Mouse (Mus musculus): ENCODE data around the gene Babam2. TPM values are rescaled to one million over a fixed set of nuclear protein-coding genes. Genes with fewer than 3 reads are reported as not detected.

Gene Babam2
- polyA plus RNA-seq, 1 experiment = 38.7 TPM

- DNase-seq = no peak
- WGBS = 83% methylated on average over 4 of the region's 4 CpGs
These were observed 373.8 kb downstream of the Babam2 start for GRCm38 (mm10) chr5:32071314-32071713.

DNA sequence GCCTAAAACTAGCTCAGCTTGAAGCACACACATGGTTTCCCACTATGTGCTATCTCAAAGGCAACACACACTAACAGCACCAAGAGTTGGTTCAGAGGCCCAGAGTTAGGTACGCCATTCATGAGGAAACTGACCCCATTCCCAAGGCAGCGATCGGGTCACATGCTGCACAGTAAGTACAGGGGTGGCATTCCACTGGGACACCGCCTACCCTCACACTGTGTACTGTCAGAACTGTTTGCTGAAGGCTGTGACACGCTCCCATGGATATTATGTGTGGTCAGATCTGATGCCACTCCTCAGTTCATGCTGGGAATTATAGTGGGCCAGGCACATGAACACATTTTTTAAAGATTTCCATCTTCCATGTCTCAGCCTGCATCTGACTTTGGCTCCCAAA, 374.3 kb downstream of the Babam2 start:
- DNase-seq = no peak
- no peaks in the 10 kb centered on the region for H3K27me3 ChIP-seq (replicated peaks; ENCODE audit: control insufficient read depth, insufficient read depth, low read length)
- no peaks in the 10 kb centered on the region for H3K36me3 ChIP-seq (ENCODE audit: control insufficient read depth, insufficient read depth, low read length)
- TF ChIP-seq CTCF (conservative IDR thresholded peaks at IDR 0.05; ENCODE audit: insufficient read depth, insufficient read length, low read depth, low read length) (no peak), POLR2A (IDR thresholded peaks at IDR 0.05; ENCODE audit: low read depth, low read length) (no peak)
- 97% methylated on average over 5 of the region's 5 CpGs for WGBS
- H3K27ac ChIP-seq (ENCODE audit: insufficient read depth, low read depth, low read length) = no peak overlapping the region
- H3K4me3 ChIP-seq (ENCODE audit: insufficient read depth, low read depth, low read length) = no peak overlapping the region
- H3K4me1 ChIP-seq (ENCODE audit: control insufficient read depth, insufficient read depth, low read length) = no peaks in the 10 kb centered on the region

More at GRCm38 (mm10) chr5:32071314-32071713, 373.8 kb downstream of the Babam2 start:
- H3K4me1 ChIP-seq (ENCODE audit: control insufficient read depth, insufficient read depth, low read length) = no peaks in the 10 kb centered on the region
- no peaks in the 10 kb centered on the region for H3K27me3 ChIP-seq (replicated peaks; ENCODE audit: control insufficient read depth, insufficient read depth, low read length)
- no peak overlapping the region for H3K27ac ChIP-seq (ENCODE audit: insufficient read depth, low read depth, low read length)
- no peak overlapping the region for H3K4me3 ChIP-seq (ENCODE audit: insufficient read depth, low read depth, low read length)
- H3K36me3 ChIP-seq (ENCODE audit: control insufficient read depth, insufficient read depth, low read length) = no peaks in the 10 kb centered on the region
- TF ChIP-seq CTCF (conservative IDR thresholded peaks at IDR 0.05; ENCODE audit: insufficient read depth, insufficient read length, low read depth, low read length) = no peak
- no peak for TF ChIP-seq POLR2A (IDR thresholded peaks at IDR 0.05; ENCODE audit: low read depth, low read length)

- Histone ChIP-seq H3K36me3 (ENCODE audit: control insufficient read depth, insufficient read depth, low read length) (no peaks in the 10 kb centered on the region), H3K27me3 (replicated peaks; ENCODE audit: control insufficient read depth, insufficient read depth, low read length) (no peaks in the 10 kb centered on the region), H3K4me3 (ENCODE audit: insufficient read depth, low read depth, low read length) (no peak overlapping the region), H3K27ac (ENCODE audit: insufficient read depth, low read depth, low read length) (no peak overlapping the region), H3K4me1 (ENCODE audit: control insufficient read depth, insufficient read depth, low read length) (no peaks in the 10 kb centered on the region)
- WGBS = 96% methylated on average over 3 of the region's 3 CpGs
- TF ChIP-seq CTCF (conservative IDR thresholded peaks at IDR 0.05; ENCODE audit: insufficient read depth, insufficient read length, low read depth, low read length) (no peak), POLR2A (IDR thresholded peaks at IDR 0.05; ENCODE audit: low read depth, low read length) (no peak)
- DNase-seq = no peak
These were observed 375.4 kb downstream of the Babam2 start for GRCm38 (mm10) chr5:32072877-32073276.

- no peak overlapping the region for H3K27ac ChIP-seq (ENCODE audit: insufficient read depth, low read depth, low read length)
- no peaks in the 10 kb centered on the region for H3K4me1 ChIP-seq (ENCODE audit: control insufficient read depth, insufficient read depth, low read length)
- no peaks in the 10 kb centered on the region for H3K27me3 ChIP-seq (replicated peaks; ENCODE audit: control insufficient read depth, insufficient read depth, low read length)
- TF ChIP-seq CTCF (conservative IDR thresholded peaks at IDR 0.05; ENCODE audit: insufficient read depth, insufficient read length, low read depth, low read length) (no peak), POLR2A (IDR thresholded peaks at IDR 0.05; ENCODE audit: low read depth, low read length) (no peak)
- H3K4me3 ChIP-seq (ENCODE audit: insufficient read depth, low read depth, low read length) = no peak overlapping the region
- 92% methylated on average over 3 of the region's 3 CpGs for WGBS
- DNase-seq = no peak
- H3K36me3 ChIP-seq (ENCODE audit: control insufficient read depth, insufficient read depth, low read length) = no peaks in the 10 kb centered on the region
These were observed 376.6 kb downstream of the Babam2 start for GRCm38 (mm10) chr5:32074053-32074452.

GRCm38 (mm10) chr5:32077139-32077538, 379.7 kb downstream of the Babam2 start:
- Histone ChIP-seq H3K27me3 (replicated peaks; ENCODE audit: control insufficient read depth, insufficient read depth, low read length) (no peaks in the 10 kb centered on the region), H3K4me3 (ENCODE audit: insufficient read depth, low read depth, low read length) (no peak overlapping the region), H3K27ac (ENCODE audit: insufficient read depth, low read depth, low read length) (no peak overlapping the region), H3K4me1 (ENCODE audit: control insufficient read depth, insufficient read depth, low read length) (no peaks in the 10 kb centered on the region), H3K36me3 (ENCODE audit: control insufficient read depth, insufficient read depth, low read length) (no peaks in the 10 kb centered on the region)
- 88% methylated on average over 3 of the region's 3 CpGs for WGBS
- no peak for DNase-seq
- TF ChIP-seq CTCF (conservative IDR thresholded peaks at IDR 0.05; ENCODE audit: insufficient read depth, insufficient read length, low read depth, low read length) = no peak
- TF ChIP-seq POLR2A (IDR thresholded peaks at IDR 0.05; ENCODE audit: low read depth, low read length) = no peak

DNA sequence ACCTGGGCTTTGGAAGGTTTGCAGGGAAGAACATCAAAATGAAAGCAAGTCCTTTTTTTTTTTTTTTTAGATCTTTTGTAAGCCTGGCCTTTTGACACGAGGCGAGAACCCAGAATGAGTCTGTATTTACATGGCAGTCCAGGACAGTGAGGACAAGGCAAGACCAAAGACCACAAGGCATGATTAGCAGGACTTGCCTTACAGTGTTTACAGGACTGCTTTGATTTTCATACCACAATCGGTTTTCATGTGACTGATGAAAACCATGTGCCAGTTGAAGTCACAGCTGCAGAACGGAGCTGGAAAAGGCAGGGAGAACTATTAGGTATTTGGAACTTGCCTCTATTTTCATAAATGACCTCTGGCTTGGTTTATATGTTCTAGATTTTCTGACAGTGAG, 381.5 kb downstream of the Babam2 start:
- Histone ChIP-seq H3K4me3 (ENCODE audit: insufficient read depth, low read depth, low read length) (no peak overlapping the region), H3K27me3 (replicated peaks; ENCODE audit: control insufficient read depth, insufficient read depth, low read length) (no peaks in the 10 kb centered on the region), H3K36me3 (ENCODE audit: control insufficient read depth, insufficient read depth, low read length) (no peaks in the 10 kb centered on the region)

GRCm38 (mm10) chr5:32080490-32081219, 383.2 kb downstream of the Babam2 start:
- Histone ChIP-seq H3K27me3 (replicated peaks; ENCODE audit: control insufficient read depth, insufficient read depth, low read length) (no peaks in the 10 kb centered on the region), H3K4me1 (ENCODE audit: control insufficient read depth, insufficient read depth, low read length) (no peaks in the 10 kb centered on the region), H3K27ac (ENCODE audit: insufficient read depth, low read depth, low read length) (no peak overlapping the region), H3K36me3 (ENCODE audit: control insufficient read depth, insufficient read depth, low read length) (no peaks in the 10 kb centered on the region), H3K4me3 (ENCODE audit: insufficient read depth, low read depth, low read length) (no peak overlapping the region)
- no peak for DNase-seq
- WGBS = 64% methylated on average over 7 of the region's 7 CpGs
- TF ChIP-seq CTCF (conservative IDR thresholded peaks at IDR 0.05; ENCODE audit: insufficient read depth, insufficient read length, low read depth, low read length) = no peak

More for the DNA sequence above, 381.5 kb downstream of the Babam2 start:
- TF ChIP-seq CTCF (conservative IDR thresholded peaks at IDR 0.05; ENCODE audit: insufficient read depth, insufficient read length, low read depth, low read length) (no peak), POLR2A (IDR thresholded peaks at IDR 0.05; ENCODE audit: low read depth, low read length) (no peak)
- DNase-seq = no peak
- WGBS = 90% methylated on average over 4 of the region's 4 CpGs
- Histone ChIP-seq H3K4me1 (ENCODE audit: control insufficient read depth, insufficient read depth, low read length) (no peaks in the 10 kb centered on the region), H3K27ac (ENCODE audit: insufficient read depth, low read depth, low read length) (no peak overlapping the region)

Measured in kidney, adult 2 months (tissue).